Mouse (Mus musculus): ENCODE data around the gene Rufy4. TPM values are rescaled to one million over a fixed set of nuclear protein-coding genes. Genes with fewer than 3 reads are reported as not detected.
A peak's percentile ranks its signal among the peaks of the same experiment; 100 is the strongest.

Rufy4 gene
- polyA plus RNA-seq, 1 experiment from 2014 or later: not detected

- 0 out of 2 replicates have a peak overlapping the region, but pooled peaks have one; percentile 30 for H3K27ac ChIP-seq (replicated peaks)
- H3K27me3 ChIP-seq: peaks cover 42% of the 10 kb centered on the region
- H3K9ac ChIP-seq: no peak overlapping the region
- no peaks in the 10 kb centered on the region for H3K9me3 ChIP-seq (replicated peaks)
- no peak overlapping the region for H3K4me2 ChIP-seq
- no peaks in the 10 kb centered on the region for H3K4me1 ChIP-seq (replicated peaks)
- no peak overlapping the region for H3K4me3 ChIP-seq (replicated peaks)
- no peak for ATAC-seq (ENCODE audit: insufficient read depth)
- no peaks in the 10 kb centered on the region for H3K36me3 ChIP-seq (replicated peaks)
- 31% methylated on average over 6 of the region's 6 CpGs for WGBS (ENCODE audit: insufficient replicate concordance)
These were observed 33.6 kb upstream of the Rufy4 start for GRCm38 (mm10) chr1:74091611-74092224.

GRCm38 (mm10) chr1:74092242-74092641 lies 33.1 kb upstream of the Rufy4 start:
- peaks cover 47% of the 10 kb centered on the region for H3K27me3 ChIP-seq
- H3K36me3 ChIP-seq (replicated peaks): no peaks in the 10 kb centered on the region
- no peak overlapping the region for H3K4me3 ChIP-seq (replicated peaks)
- WGBS (ENCODE audit: insufficient replicate concordance): 53% methylated on average over 10 of the region's 10 CpGs
- no peak for ATAC-seq (ENCODE audit: insufficient read depth)
- H3K4me1 ChIP-seq (replicated peaks): no peaks in the 10 kb centered on the region
- H3K27ac ChIP-seq (replicated peaks): no peak overlapping the region
- no peaks in the 10 kb centered on the region for H3K9me3 ChIP-seq (replicated peaks)
- H3K4me2 ChIP-seq: no peak overlapping the region
- H3K9ac ChIP-seq: no peak overlapping the region

DNA sequence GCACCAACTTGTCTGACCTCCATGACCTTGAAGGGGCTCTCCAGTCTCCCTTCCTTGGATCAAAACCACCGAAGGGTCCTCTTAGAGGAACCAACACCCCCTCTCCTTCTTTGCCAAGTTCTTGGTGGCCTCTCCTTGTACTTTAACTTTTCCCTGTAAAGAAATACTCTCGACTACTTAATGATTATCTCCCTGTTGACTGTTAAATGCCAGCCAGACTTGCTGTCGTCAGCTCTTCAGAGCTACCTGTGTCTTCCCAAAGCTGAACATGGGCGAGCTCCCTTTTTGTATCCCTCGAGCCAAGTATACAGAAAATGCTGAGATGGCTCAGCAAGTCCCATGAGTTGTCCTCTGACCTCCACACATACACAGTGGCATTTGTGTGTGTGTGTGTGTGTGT lies 31.9 kb upstream of the Rufy4 start:
- H3K9ac ChIP-seq: no peak overlapping the region
- H3K4me1 ChIP-seq (replicated peaks): 0 out of 2 replicates have a peak, but pooled peaks cover 2% of the 10 kb centered on the region
- H3K9me3 ChIP-seq (replicated peaks): no peaks in the 10 kb centered on the region
- WGBS (ENCODE audit: insufficient replicate concordance): 50% methylated on average over 5 of the region's 5 CpGs
- H3K4me3 ChIP-seq (replicated peaks): no peak overlapping the region
- H3K36me3 ChIP-seq (replicated peaks): no peaks in the 10 kb centered on the region
- no peak overlapping the region for H3K4me2 ChIP-seq
- H3K27ac ChIP-seq (replicated peaks): no peak overlapping the region
- ATAC-seq (ENCODE audit: insufficient read depth): no peak
- peaks cover 59% of the 10 kb centered on the region for H3K27me3 ChIP-seq

DNA sequence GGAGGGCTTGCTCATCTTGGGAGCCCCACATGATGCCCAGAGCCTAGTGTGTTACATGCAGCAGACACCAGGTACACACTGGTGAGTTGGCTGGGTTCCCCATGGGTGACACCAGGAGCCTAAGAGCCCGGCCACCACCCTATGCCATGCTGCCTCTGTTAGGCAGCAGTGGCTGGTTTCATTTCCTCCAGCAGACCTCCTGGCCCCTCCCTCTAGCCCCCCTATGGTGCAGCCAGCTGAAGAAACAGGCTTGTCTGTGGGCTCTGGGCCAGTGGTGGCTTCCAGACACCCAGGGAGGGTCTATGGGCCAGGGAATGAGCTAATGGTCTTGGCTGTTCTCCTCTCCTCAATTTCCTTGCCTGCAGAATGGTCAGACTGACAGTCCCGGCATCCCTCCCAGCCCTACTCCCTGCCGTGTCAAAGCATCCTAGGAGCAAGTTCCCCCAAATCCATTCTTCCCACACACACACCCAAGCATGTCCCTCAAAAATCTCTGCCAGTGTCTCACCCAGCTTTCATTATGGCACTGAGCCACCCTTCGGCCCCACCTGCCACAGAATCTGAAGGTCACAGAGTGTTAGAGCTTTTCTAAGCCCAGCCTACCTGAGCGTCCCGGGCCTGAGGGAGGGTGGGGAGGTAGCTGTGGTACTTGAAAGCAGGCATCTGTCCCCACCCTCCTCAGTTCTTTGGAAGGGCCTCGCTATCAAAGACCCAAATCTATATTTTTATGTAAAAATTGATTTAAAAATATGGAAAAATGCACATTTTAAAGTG lies 30.7 kb upstream of the Rufy4 start:
- no peak overlapping the region for H3K27ac ChIP-seq (replicated peaks)
- H3K27me3 ChIP-seq: peaks cover 68% of the 10 kb centered on the region
- H3K9me3 ChIP-seq (replicated peaks): no peaks in the 10 kb centered on the region
- H3K36me3 ChIP-seq (replicated peaks): no peaks in the 10 kb centered on the region
- no peak overlapping the region for H3K4me3 ChIP-seq (replicated peaks)
- ATAC-seq (ENCODE audit: insufficient read depth): no peak
- H3K9ac ChIP-seq: no peak overlapping the region
- no peak overlapping the region for H3K4me2 ChIP-seq
- H3K4me1 ChIP-seq (replicated peaks): 0 out of 2 replicates have a peak, but pooled peaks cover 6% of the 10 kb centered on the region
- WGBS (ENCODE audit: insufficient replicate concordance): 38% methylated on average over 7 of the region's 7 CpGs

DNA sequence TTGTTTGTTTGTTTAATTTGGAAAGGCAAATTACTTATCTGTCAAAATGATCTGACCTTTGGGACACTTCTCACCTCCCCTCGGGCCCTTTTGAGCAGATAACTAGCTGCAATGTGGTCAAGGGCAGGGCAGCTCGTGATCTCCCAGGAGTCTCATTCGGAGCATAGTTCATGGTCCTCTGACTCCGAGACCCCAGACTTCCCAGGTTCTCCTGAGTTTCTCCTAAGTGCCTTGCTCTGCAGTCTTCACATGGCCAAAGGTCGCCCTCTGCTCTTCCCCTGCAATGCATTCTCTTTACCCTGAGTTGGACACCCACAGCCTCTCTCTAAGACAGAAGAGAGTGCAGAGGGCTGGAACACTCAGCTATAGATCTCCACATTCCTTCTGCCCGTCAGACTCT lies 30.0 kb upstream of the Rufy4 start:
- no peak for ATAC-seq (ENCODE audit: insufficient read depth)
- Histone ChIP-seq H3K36me3 (replicated peaks) (no peaks in the 10 kb centered on the region), H3K27me3 (peaks cover 74% of the 10 kb centered on the region), H3K9ac (no peak overlapping the region), H3K27ac (replicated peaks) (no peak overlapping the region), H3K4me3 (replicated peaks) (no peak overlapping the region), H3K9me3 (replicated peaks) (no peaks in the 10 kb centered on the region), H3K4me1 (replicated peaks) (0 out of 2 replicates have a peak, but pooled peaks cover 6% of the 10 kb centered on the region), H3K4me2 (no peak overlapping the region)
- 35% methylated on average over 6 of the region's 6 CpGs for WGBS (ENCODE audit: insufficient replicate concordance)

DNA sequence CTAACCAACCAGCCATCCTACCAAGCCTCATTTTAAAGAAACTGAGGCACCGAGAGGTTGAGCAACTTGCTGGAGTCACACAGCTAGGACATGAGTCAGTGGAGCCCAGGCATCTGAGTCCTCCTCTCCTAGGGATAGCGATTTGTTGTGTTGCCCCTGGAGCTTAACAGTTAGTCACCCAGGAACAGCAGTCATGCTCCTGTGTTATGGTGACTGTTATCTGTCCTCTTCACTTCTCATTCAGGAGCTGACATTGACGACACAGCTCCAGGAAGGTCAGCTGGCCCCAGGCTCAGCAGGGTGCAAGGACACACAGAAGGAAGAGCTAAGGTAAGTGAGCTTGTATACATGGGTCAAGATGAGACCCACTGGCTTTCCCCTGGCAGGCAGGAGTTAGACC lies 29.6 kb upstream of the Rufy4 start:
- 0 out of 2 replicates have a peak, but pooled peaks cover 6% of the 10 kb centered on the region for H3K4me1 ChIP-seq (replicated peaks)
- H3K9ac ChIP-seq: no peak overlapping the region
- no peak overlapping the region for H3K4me3 ChIP-seq (replicated peaks)
- no peak overlapping the region for H3K4me2 ChIP-seq
- ATAC-seq (ENCODE audit: insufficient read depth): no peak
- H3K36me3 ChIP-seq (replicated peaks): no peaks in the 10 kb centered on the region
- no peaks in the 10 kb centered on the region for H3K9me3 ChIP-seq (replicated peaks)
- no peak overlapping the region for H3K27ac ChIP-seq (replicated peaks)
- WGBS (ENCODE audit: insufficient replicate concordance): 35% methylated on average over 3 of the region's 3 CpGs
- peaks cover 79% of the 10 kb centered on the region for H3K27me3 ChIP-seq

GRCm38 (mm10) chr1:74098004-74099000 lies 27.0 kb upstream of the Rufy4 start:
- Histone ChIP-seq H3K4me3 (replicated peaks) (peak overlapping the region; percentile 31), H3K27ac (replicated peaks) (no peak overlapping the region), H3K27me3 (peaks cover 92% of the 10 kb centered on the region), H3K9ac (no peak overlapping the region), H3K9me3 (replicated peaks) (no peaks in the 10 kb centered on the region), H3K36me3 (replicated peaks) (no peaks in the 10 kb centered on the region), H3K4me1 (replicated peaks) (0 out of 2 replicates have a peak, but pooled peaks cover 6% of the 10 kb centered on the region), H3K4me2 (peak overlapping the region; percentile 45)
- 1% methylated on average over 58 of the region's 58 CpGs for WGBS (ENCODE audit: insufficient replicate concordance)
- ATAC-seq (ENCODE audit: insufficient read depth): no peak

DNA sequence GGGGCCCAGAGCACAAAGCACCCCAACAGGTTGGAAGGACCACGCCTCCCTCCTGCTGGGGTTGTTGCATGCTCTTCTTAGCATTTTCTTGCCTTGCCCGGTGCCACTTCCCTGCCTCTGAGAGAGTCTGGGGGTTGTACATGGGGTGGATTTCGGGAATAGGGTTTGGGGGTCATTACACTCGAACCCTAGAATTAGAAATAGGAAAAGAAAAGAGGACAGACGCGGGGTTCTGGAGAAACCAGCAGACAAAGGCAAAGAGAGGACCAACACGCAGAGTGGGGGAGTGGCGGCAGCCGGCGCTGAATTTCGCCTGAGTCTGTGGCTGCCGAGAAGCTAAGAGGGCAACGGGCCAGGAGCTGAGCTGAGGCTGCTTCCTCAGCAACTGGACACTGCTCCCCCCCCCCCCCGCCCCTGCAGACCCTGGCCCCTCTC lies 26.3 kb upstream of the Rufy4 start:
- H3K4me2 ChIP-seq: peak overlapping the region; percentile 45
- 0 out of 2 replicates have a peak, but pooled peaks cover 6% of the 10 kb centered on the region for H3K4me1 ChIP-seq (replicated peaks)
- H3K27ac ChIP-seq (replicated peaks): no peak overlapping the region
- H3K9me3 ChIP-seq (replicated peaks): no peaks in the 10 kb centered on the region
- peaks cover 96% of the 10 kb centered on the region for H3K27me3 ChIP-seq
- H3K36me3 ChIP-seq (replicated peaks): no peaks in the 10 kb centered on the region
- H3K4me3 ChIP-seq (replicated peaks): 0 out of 2 replicates have a peak overlapping the region, but pooled peaks have one; percentile 31
- ATAC-seq (ENCODE audit: insufficient read depth): no peak
- H3K9ac ChIP-seq: no peak overlapping the region
- WGBS (ENCODE audit: insufficient replicate concordance): under 1% methylated on average over 13 of the region's 14 CpGs

DNA sequence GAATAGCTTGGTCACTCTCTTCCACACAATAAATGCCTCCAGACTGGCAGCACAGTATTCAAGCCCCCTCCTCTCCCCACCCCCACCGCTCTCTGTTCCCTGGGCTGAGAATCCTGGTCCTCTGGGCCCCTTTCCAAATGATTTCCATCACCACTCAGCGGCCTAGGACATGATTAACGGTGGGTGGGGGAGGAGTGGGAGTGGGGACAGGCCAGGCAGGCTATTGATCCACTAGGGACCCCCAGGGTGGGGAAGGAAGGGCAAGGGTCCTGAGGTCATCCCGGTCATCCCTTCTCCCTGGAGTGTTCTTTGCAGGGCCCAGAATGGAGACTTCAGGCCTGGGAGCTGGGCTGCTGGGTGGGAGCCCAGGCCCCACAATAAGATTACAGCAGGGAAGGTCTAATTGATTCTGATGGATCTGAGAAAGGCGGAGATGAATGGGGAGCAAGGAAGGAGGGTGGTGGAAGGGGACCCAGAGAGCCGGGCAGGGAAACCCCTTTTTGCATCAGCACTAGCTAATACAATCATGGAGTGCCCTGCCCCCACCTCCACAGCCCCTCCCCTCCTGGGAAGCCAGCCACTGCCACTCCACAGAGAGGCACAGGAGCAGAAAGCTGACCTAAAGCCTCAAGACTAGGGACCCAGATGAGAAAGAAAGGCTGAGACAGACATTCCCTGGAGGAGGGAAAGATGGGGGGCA lies 21.5 kb upstream of the Rufy4 start:
- H3K4me3 ChIP-seq (replicated peaks): no peak overlapping the region
- H3K4me2 ChIP-seq: no peak overlapping the region
- peaks cover 50% of the 10 kb centered on the region for H3K27me3 ChIP-seq
- no peak overlapping the region for H3K27ac ChIP-seq (replicated peaks)
- no peak for ATAC-seq (ENCODE audit: insufficient read depth)
- 0 out of 2 replicates have a peak, but pooled peaks cover under 1% of the 10 kb centered on the region for H3K4me1 ChIP-seq (replicated peaks)
- H3K9ac ChIP-seq: no peak overlapping the region
- no peaks in the 10 kb centered on the region for H3K9me3 ChIP-seq (replicated peaks)
- WGBS (ENCODE audit: insufficient replicate concordance): 48% methylated on average over 6 of the region's 6 CpGs
- no peaks in the 10 kb centered on the region for H3K36me3 ChIP-seq (replicated peaks)

GRCm38 (mm10) chr1:74105660-74106059 lies 19.7 kb upstream of the Rufy4 start:
- no peak for ATAC-seq (ENCODE audit: insufficient read depth)
- Histone ChIP-seq H3K4me3 (replicated peaks) (no peak overlapping the region), H3K9ac (no peak overlapping the region), H3K27me3 (peaks cover 31% of the 10 kb centered on the region), H3K36me3 (replicated peaks) (no peaks in the 10 kb centered on the region), H3K4me1 (replicated peaks) (no peaks in the 10 kb centered on the region), H3K9me3 (replicated peaks) (no peaks in the 10 kb centered on the region), H3K27ac (replicated peaks) (no peak overlapping the region), H3K4me2 (no peak overlapping the region)
- 64% methylated on average over 4 of the region's 4 CpGs for WGBS (ENCODE audit: insufficient replicate concordance)

Measured in liver, embryonic 15.5 days (tissue).